Mouse (Mus musculus) kidney, embryonic 15.5 days (tissue): ENCODE measurements around the gene Nrip3. TPM values are rescaled to one million over a fixed set of nuclear protein-coding genes. Genes with fewer than 3 reads are reported as not detected.
A peak's percentile ranks its signal among the peaks of the same experiment; 100 is the strongest.

Experiments used
- ATAC-seq: fragments of 200-750 bp; cut with Nextera tagmentation; replicated peaks from 2 replicates; pipeline ENCODE4 v1.8.0; 2017; ENCODE audit warnings: moderate TSS enrichment; ENCODE audit not compliant: low FRiP score
- H3K27ac ChIP-seq: fragments of 300-500 bp; sonication (generic); 2 replicates; pipeline ENCODE4 v1.5.1; 2015; ENCODE audit warnings: mild to moderate bottlenecking, inconsistent platforms
- H3K27me3 ChIP-seq: fragments of 300-500 bp; sonication (generic); 2 replicates; pipeline ENCODE4 v1.6.1; 2015; ENCODE audit warnings: inconsistent platforms
- H3K36me3 ChIP-seq: fragments of 300-500 bp; sonication (generic); 2 replicates; pipeline ENCODE4 v1.6.1; 2015; ENCODE audit warnings: inconsistent platforms
- H3K4me1 ChIP-seq: fragments of 300-500 bp; sonication (generic); 2 replicates; pipeline ENCODE4 v1.6.1; 2015; ENCODE audit warnings: inconsistent platforms
- H3K4me2 ChIP-seq: fragments of 300-500 bp; sonication (generic); 2 replicates; pipeline ENCODE4 v1.6.1; 2015; ENCODE audit warnings: moderate library complexity, mild to moderate bottlenecking, inconsistent platforms
- H3K4me3 ChIP-seq: fragments of 300-500 bp; sonication (generic); replicated peaks from 2 replicates; pipeline ENCODE4 v1.5.1; 2015; ENCODE audit warnings: mild to moderate bottlenecking, inconsistent platforms
- H3K9ac ChIP-seq: fragments of 300-500 bp; sonication (generic); 2 replicates; pipeline ENCODE4 v1.6.1; 2015; ENCODE audit warnings: mild to moderate bottlenecking, inconsistent platforms
- H3K9me3 ChIP-seq: fragments of 300-500 bp; sonication (generic); replicated peaks from 2 replicates; pipeline ENCODE4 v1.6.1; 2016; ENCODE audit warnings: inconsistent platforms
- WGBS: fragments of 180-500 bp; shearing (Covaris S2); methylation state at CpG from one replicate; pipeline ENCODE4 v1.1.7; 2015; ENCODE audit warnings: mixed read lengths; 5-methylcytosine and 5-hydroxymethylcytosine counted together
- polyA plus RNA-seq: library from polyadenylated mRNA; unstranded; fragments of >200 nt; fragmentation: Nextera tagmentation; extraction: Ambion mirVana; gene quantifications from 2 replicates; pipeline ENCODE4 v1.2.1, GENCODE M21; 2015

Gene Nrip3
- polyA plus RNA-seq, result 0.53 and 0.57 TPM in 2 replicates

DNA sequence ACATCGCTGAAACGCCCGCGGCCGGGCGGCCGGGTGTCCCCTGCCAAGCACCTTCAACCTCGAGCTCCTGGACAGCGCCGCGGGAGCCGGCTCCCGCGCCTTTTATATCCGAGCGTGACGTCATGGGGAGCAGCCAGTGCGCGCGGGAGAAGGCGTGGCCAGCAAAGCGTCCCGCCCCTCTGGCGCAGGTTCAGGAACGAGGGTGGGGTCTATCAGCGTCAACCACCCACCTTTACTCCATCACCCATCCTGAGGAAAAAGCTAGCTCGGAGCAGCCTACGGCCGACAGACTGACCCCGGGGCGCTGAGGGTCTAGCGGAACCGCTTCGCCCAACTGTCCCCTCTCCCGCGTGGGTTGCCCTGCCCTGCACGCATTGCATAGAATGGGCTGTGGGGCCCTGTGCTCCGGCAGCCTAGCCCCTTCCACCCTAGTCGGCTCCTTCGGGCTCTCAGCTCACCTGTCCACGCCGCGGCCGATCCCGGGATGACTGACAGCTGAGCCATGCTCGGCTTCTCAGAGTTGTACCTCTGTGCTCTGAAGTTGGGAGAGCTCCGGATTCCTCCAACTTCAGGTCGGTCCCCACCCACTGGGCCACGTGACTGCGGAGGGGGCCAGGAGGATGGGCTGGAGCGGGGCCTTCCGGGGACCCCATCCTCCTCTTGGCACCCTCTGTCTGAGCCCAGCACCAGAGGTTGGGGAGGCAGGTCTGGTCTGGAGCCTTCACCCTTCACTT is at the start of gene Nrip3:
Gene Nrip3 (minus strand): TSS at position 556 of the 734 bp plus-strand sequence.
- H3K27ac ChIP-seq, result no peak within 1 kb of the TSS
- H3K4me3 ChIP-seq, result peak within 1 kb of the TSS; percentile 45
- H3K27me3 ChIP-seq, result peaks cover 69% of the 10 kb centered on the region
- H3K4me2 ChIP-seq, result peak within 1 kb of the TSS; percentile 79
- WGBS, result 1% methylated on average over 52 of the region's 52 CpGs
- peak; percentile 88 for ATAC-seq
- H3K9ac ChIP-seq, result peak within 1 kb of the TSS; percentile 33
- peaks cover 16% of the 10 kb centered on the region for H3K4me1 ChIP-seq
- H3K36me3 ChIP-seq, result no peaks in the 10 kb centered on the region
- no peaks in the 10 kb centered on the region for H3K9me3 ChIP-seq

DNA sequence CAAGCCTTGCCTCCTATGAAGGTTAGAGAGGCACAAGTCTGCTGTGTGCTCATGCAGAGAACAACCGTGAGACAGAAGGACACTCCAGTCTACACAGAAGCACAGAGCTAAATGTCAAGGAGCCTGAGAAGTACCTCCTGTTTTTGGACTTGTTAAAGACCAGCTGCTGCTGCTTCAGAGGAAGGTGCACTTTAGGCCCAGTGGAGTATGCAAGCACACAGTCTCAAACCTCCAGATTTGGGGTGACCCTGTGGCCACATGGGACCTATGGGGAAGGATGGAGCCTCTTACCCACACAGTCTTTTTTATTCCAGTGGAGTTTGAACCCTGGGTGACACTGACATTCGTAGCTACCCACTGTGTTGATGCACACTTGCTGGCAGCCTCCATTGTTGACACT is 49.6 kb upstream of the Nrip3 start:
- no peak for ATAC-seq
- no peak overlapping the region for H3K4me2 ChIP-seq
- H3K27ac ChIP-seq, result no peak overlapping the region
- no peak overlapping the region for H3K9ac ChIP-seq
- H3K9me3 ChIP-seq, result no peaks in the 10 kb centered on the region
- 51% methylated on average over 2 of the region's 2 CpGs for WGBS
- H3K36me3 ChIP-seq, result no peaks in the 10 kb centered on the region
- H3K27me3 ChIP-seq, result no peaks in the 10 kb centered on the region
- no peak overlapping the region for H3K4me3 ChIP-seq
- H3K4me1 ChIP-seq, result no peaks in the 10 kb centered on the region

DNA sequence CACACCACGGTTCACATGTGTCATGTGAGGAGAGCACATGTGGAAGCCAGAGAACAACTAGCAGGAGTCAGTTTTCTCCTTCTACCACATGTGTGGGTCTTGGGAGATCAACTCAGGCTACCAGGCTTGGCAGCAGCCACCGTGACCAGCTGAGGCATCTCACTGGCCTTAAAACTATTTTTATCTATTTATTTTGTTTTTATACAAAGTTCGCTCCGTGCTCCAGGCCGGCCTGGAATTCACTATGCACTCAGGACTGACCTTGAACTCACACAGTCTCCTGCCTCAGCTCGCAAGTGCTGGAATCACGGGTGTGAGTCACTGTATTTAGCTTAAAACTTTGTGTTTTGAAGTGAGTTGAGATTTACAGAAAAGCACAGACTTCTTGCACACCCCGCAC is 45.1 kb upstream of the Nrip3 start:
- Histone ChIP-seq H3K9ac (no peak overlapping the region), H3K9me3 (no peaks in the 10 kb centered on the region), H3K4me1 (0 out of 2 replicates have a peak, but pooled peaks cover 3% of the 10 kb centered on the region), H3K27me3 (no peaks in the 10 kb centered on the region), H3K4me3 (no peak overlapping the region), H3K4me2 (no peak overlapping the region), H3K36me3 (no peaks in the 10 kb centered on the region), H3K27ac (no peak overlapping the region)
- 67% methylated on average over 8 of the region's 8 CpGs for WGBS
- ATAC-seq, result no peak

DNA sequence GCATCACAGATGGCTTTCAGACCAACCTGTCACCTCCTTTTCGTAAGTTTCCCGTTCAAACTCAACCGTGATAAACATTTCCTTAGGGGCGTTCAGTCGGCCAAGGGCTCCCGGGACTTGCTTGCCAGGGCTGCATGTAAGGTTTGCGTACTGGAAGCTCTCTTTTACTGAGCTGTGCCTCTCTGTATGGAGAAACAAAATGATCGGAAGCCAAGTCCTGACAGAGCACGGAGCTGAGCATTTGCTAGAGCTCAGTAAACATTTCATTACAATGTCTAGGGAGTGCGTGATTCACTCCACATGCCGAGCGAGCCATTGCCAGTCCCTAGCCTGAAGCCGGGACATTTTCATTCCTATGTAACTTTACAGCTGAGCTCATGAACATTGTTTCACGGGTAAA is 43.5 kb upstream of the Nrip3 start:
- H3K4me3 ChIP-seq, result no peak overlapping the region
- H3K9ac ChIP-seq, result no peak overlapping the region
- 70% methylated on average over 14 of the region's 14 CpGs for WGBS
- ATAC-seq, result no peak
- no peak overlapping the region for H3K27ac ChIP-seq
- H3K27me3 ChIP-seq, result no peaks in the 10 kb centered on the region
- H3K4me2 ChIP-seq, result no peak overlapping the region
- no peaks in the 10 kb centered on the region for H3K9me3 ChIP-seq
- H3K4me1 ChIP-seq, result 0 out of 2 replicates have a peak, but pooled peaks cover 3% of the 10 kb centered on the region
- H3K36me3 ChIP-seq, result no peaks in the 10 kb centered on the region

DNA sequence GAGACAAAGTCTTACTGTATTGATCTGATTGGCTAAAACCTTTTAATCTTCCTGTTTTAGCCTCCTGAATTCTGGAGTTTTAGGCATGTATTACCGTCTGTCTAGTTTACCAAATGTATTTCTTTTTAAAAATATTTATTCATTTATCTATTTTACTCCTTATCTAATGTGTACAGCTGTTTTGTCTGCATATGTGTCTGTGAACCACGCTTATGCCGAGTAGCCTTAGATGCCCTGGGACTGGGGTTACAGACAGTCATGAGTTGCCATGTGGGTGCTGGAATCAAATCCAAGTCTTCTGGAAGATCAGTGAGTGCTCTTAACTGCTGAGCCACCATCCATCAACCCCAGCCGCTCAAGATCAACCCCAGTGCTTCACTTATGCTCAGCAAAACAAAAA is 36.8 kb upstream of the Nrip3 start:
- Histone ChIP-seq H3K27ac (no peak overlapping the region), H3K9me3 (no peaks in the 10 kb centered on the region), H3K9ac (no peak overlapping the region), H3K4me1 (no peaks in the 10 kb centered on the region), H3K4me3 (no peak overlapping the region), H3K36me3 (no peaks in the 10 kb centered on the region), H3K27me3 (no peaks in the 10 kb centered on the region), H3K4me2 (no peak overlapping the region)
- no peak for ATAC-seq
- 90% methylated on average over 4 of the region's 4 CpGs for WGBS

DNA sequence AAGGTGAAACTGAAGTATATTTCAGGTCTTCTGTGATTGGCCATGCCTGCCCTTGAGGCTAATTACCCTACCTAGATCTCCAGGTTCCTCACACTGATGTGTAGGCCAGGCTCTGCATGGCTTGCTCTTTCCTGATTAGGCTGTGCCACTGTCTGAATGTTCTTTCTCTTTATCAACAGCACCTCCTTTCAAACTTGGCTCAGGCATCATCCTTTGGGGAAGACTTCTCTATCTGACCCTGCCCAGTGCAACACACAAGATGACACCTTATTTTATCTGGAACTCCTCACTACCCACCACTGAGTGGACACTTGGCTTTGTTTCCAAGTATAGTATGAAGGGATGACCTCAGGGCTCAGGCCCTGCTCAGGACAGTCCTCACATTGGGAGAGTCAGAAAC is 36.1 kb upstream of the Nrip3 start:
- Histone ChIP-seq H3K4me2 (no peak overlapping the region), H3K36me3 (no peaks in the 10 kb centered on the region), H3K9ac (no peak overlapping the region), H3K4me3 (no peak overlapping the region), H3K27me3 (no peaks in the 10 kb centered on the region), H3K9me3 (no peaks in the 10 kb centered on the region), H3K27ac (no peak overlapping the region), H3K4me1 (no peaks in the 10 kb centered on the region)
- ATAC-seq, result no peak

DNA sequence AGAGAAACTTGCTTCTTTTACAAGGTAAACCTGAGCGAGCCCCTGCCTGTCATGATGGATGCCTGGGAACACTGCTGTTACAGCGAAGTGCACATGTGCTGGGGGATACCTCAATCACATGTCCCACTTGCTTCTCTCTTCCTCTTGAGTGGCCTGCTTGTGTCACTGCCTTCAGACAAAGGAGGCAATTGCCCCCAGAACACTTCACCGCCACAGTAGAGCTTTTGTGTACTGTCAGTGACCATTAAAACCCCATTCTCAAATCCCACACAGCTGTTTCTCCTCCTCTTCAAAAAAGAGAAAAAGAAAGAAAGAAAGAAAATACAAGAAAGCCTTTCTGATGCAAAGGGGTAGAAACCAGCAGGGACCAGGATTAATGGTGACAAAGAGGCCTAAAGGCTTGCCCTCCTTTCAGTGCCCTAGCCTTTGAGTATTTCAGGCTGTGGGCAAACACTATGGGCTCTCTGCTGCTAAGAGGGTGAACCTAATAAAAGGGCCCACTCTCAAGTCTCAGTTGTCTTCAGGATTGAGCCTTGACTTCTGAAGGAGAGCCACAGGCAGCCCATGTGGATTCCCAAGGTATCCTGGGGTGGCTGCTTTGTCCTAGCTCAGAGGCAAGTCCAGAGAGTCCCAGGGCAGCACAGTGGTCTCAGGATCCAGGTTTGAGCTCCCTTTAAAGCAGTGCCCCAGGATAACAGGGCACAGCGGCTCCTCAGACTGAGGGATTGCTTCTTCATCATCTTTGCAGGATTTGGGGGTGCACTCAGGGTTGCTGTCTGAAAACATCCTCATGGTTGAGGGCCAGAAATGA is 31.7 kb upstream of the Nrip3 start:
- Histone ChIP-seq H3K27me3 (no peaks in the 10 kb centered on the region), H3K4me1 (no peaks in the 10 kb centered on the region), H3K4me3 (no peak overlapping the region), H3K4me2 (no peak overlapping the region), H3K36me3 (no peaks in the 10 kb centered on the region), H3K9me3 (no peaks in the 10 kb centered on the region), H3K27ac (no peak overlapping the region), H3K9ac (no peak overlapping the region)
- 73% methylated on average over 4 of the region's 4 CpGs for WGBS
- ATAC-seq, result no peak

DNA sequence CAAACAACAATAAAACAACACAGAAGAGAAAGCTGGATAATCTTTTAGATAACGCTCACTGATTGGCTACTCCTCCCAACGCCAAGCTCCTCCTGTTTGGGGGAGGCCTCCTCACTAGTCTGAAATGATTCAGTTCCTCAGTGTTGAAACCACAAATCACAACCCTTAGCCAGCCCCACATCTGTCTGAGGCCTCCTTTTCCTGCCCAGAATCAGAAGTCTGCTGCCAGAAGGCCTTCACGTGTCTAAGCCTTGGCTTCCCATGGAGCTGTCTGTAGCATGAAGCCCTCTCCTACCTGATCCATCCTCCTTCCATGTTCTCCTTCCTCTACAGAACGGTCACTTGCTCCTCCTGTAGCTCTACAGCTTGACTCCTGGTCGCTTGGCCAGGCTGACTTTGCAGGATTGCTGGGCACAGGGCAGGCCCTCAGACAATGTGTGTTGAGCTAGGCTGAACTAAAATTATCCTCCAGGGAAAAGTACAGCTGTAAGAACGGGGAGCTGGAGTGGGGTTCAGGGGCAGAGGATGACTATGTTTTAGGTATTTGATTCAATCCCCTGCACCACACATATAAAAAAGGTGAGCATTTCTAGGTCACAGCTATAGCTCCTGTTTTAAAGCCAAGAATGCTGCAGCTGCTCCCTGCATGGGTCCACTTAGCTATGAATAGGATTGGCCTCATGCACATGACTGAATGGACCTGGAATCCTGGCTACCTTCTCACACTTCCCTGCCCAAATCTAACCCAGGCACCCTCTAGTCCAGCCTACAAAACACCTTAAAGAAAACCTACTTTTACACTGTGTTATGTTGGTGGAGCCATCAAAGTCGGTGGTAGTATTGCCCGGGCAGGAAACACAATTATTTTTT is 26.0 kb upstream of the Nrip3 start:
- no peak overlapping the region for H3K4me3 ChIP-seq

DNA sequence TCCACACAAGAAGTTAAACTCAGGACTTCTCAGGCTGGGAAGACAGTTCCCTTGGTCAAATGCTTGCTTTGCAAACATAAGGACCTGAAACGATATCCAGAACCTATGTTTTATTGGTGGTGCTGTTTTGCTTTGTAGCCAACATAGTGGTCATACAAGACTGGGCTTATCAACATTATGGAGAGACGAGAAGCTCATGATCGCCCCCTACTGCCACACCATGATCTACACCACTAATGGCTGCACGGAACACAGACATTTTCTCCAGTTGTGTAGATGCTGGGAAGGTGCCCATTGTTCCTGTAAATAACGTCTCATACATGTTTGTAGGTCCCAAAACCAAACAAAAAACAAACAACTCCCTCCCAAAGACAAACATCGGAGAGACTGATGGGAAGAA is 23.0 kb upstream of the Nrip3 start:
- Histone ChIP-seq H3K9me3 (no peaks in the 10 kb centered on the region), H3K27me3 (no peaks in the 10 kb centered on the region), H3K4me2 (no peak overlapping the region), H3K4me3 (no peak overlapping the region), H3K4me1 (no peaks in the 10 kb centered on the region), H3K36me3 (no peaks in the 10 kb centered on the region), H3K27ac (no peak overlapping the region), H3K9ac (no peak overlapping the region)
- WGBS, result 65% methylated on average over 6 of the region's 6 CpGs
- ATAC-seq, result no peak

More for the DNA sequence above, 26.0 kb upstream of the Nrip3 start:
- Histone ChIP-seq H3K9me3 (no peaks in the 10 kb centered on the region), H3K27me3 (no peaks in the 10 kb centered on the region), H3K4me2 (no peak overlapping the region), H3K9ac (no peak overlapping the region), H3K4me1 (no peaks in the 10 kb centered on the region), H3K27ac (no peak overlapping the region), H3K36me3 (no peaks in the 10 kb centered on the region)
- no peak for ATAC-seq
- 81% methylated on average over 8 of the region's 8 CpGs for WGBS

DNA sequence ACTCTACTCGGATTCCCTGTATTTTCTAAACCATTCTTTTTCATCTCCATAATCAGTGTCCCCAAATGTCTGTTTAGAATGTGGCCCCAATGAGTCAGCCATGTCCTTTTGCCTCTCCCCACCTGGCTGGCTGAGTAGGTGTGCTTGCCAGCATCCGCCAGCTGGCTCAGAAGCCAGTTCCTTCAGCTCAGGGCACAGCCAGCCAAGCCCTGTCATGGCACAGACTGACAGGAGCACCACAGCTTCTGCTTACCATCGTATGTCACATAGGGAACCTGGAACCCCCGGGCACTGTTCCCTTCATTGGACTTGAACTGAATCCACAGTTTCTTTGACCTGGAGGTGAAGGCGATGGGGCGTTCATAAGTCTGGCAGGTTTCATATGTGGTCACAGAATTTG is 22.5 kb upstream of the Nrip3 start:
- ATAC-seq, result no peak

DNA sequence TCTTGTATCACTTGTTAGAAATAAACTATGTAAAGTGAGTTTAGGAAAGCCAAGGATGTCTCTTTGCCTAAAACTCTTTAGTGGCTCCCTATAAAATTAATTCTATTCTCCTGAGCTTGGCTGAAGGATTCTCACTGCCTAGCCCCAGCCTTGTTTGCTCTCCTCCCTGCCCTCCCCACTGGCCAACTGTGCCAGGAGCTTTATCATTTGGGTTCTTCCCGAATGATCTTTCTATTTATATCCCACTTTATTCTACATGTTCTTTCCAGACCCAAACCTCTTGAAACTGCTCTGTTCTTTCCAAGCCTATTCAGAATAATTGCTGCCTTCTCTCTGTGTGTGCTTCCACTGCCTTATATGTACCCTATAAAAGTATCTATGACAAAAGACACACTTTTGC is 21.7 kb upstream of the Nrip3 start:
- Histone ChIP-seq H3K9ac (no peak overlapping the region), H3K36me3 (no peaks in the 10 kb centered on the region), H3K27ac (no peak overlapping the region), H3K4me3 (no peak overlapping the region), H3K9me3 (no peaks in the 10 kb centered on the region), H3K27me3 (no peaks in the 10 kb centered on the region), H3K4me2 (no peak overlapping the region), H3K4me1 (no peaks in the 10 kb centered on the region)
- no peak for ATAC-seq
- WGBS, result 62% methylated on average over 1 of the region's 1 CpGs

More for the DNA sequence above, 22.5 kb upstream of the Nrip3 start:
- H3K27me3 ChIP-seq, result no peaks in the 10 kb centered on the region
- H3K27ac ChIP-seq, result no peak overlapping the region
- H3K36me3 ChIP-seq, result no peaks in the 10 kb centered on the region
- no peak overlapping the region for H3K4me2 ChIP-seq
- no peak overlapping the region for H3K4me3 ChIP-seq
- no peaks in the 10 kb centered on the region for H3K9me3 ChIP-seq
- no peak overlapping the region for H3K9ac ChIP-seq
- 84% methylated on average over 6 of the region's 6 CpGs for WGBS
- H3K4me1 ChIP-seq, result no peaks in the 10 kb centered on the region

DNA sequence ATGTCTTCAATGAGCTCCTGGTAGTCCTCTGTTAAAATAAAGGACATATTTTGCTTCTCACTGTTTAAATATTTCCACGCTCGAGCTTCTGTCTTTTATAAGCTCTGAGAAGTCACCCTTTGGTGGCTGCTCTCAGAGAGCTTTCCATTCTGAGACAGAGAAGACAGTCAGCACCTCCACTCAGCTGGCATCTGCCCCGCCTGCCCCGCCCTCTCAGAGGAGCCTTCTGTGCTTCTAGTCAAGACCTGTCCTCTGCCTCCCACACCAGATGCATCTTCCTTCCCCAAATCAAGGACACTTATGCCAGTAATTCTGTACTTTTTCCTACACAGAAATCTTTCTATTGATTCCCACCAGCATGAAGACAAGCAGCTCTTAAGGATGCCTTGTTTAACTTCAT is 18.8 kb upstream of the Nrip3 start:
- H3K27me3 ChIP-seq, result no peaks in the 10 kb centered on the region
- H3K4me3 ChIP-seq, result no peak overlapping the region
- no peaks in the 10 kb centered on the region for H3K4me1 ChIP-seq
- no peaks in the 10 kb centered on the region for H3K36me3 ChIP-seq
- H3K4me2 ChIP-seq, result no peak overlapping the region
- no peak overlapping the region for H3K9ac ChIP-seq
- WGBS, result 82% methylated on average over 4 of the region's 4 CpGs
- no peak for ATAC-seq
- H3K9me3 ChIP-seq, result no peaks in the 10 kb centered on the region
- H3K27ac ChIP-seq, result no peak overlapping the region
